Mouse (Mus musculus) erythroblast, embryonic 14.5 days (primary cell): ENCODE results near the gene Filip1l.

ENCODE experiments used
- GATA1 ChIP-seq: IDR thresholded peaks from 2 replicates; pipeline ENCODE4 v1.6.1; 2012; ENCODE audit warnings: low read length, inconsistent platforms, mixed read lengths
- TAL1 ChIP-seq: IDR thresholded peaks from 3 replicates; pipeline ENCODE4 v1.6.1; 2012; ENCODE audit warnings: low read length, inconsistent platforms, mixed read lengths

DNA sequence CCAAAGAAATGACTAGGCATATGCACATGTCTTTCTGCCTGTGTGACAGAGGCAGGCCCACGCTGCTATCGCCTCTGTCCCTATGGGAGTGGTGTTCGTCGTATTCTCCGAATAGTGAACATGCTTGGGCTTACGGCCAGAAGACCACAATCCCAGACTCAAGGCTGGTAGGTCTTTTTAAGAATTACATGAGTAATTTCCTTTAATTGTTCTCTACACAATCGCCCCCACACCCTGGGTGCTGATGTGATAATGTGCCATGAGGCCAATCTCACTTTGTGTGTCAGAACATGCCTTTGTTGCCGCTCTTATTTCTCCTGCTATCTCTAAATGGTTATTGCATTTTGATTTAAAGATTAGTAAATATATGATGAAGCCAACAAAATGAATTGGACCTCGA is 132.4 kb downstream of the Filip1l start:
- no peak for TF ChIP-seq GATA1
- TF ChIP-seq TAL1: no peak
